Mouse (Mus musculus) CH12.LX (cell line): ENCODE measurements at regions not wholly inside any gene's neighbourhood (a gene's known extent, or its start where the extent isn't known, plus 50 kb on each side); places are given as distances from the start of the nearest gene placed in this dataset.

ENCODE experiments used
- DNase-seq: peaks from one replicate; pipeline ENCODE4 v3.0.0-alpha.2; 2013; ENCODE audit errors: extremely low read depth
- H3K27ac ChIP-seq: 2 replicates; pipeline ENCODE4 v1.5.1; 2012; ENCODE audit warnings: low read depth, mild to moderate bottlenecking, control low read depth, moderate library complexity; ENCODE audit not compliant: insufficient read depth
- H3K27me3 ChIP-seq: replicated peaks from 2 replicates; pipeline ENCODE3; 2012; ENCODE audit warnings: inconsistent platforms
- H3K36me3 ChIP-seq, 2 experiments: replicated peaks in 1 of 2; 2 replicates each; pipeline versions ENCODE3 to v1.6.1; 2012; ENCODE audit warnings: inconsistent platforms in 1 of 2, low read length in 1 of 2, mild to moderate bottlenecking in 1 of 2, mixed read lengths in 1 of 2, moderate library complexity in 1 of 2; ENCODE audit not compliant: control insufficient read depth in 1 of 2, insufficient read depth in 1 of 2
- H3K4me1 ChIP-seq, 2 experiments: 2 replicates each; pipeline ENCODE4 v1.6.1; 2012; ENCODE audit warnings: inconsistent platforms in 1 of 2, moderate library complexity in 1 of 2; ENCODE audit not compliant: insufficient read depth in 2 of 2, control insufficient read depth in 1 of 2
- H3K4me2 ChIP-seq: 2 replicates; pipeline ENCODE4 v1.6.1; 2012; ENCODE audit warnings: low read depth, mild to moderate bottlenecking, control low read depth; ENCODE audit not compliant: poor library complexity, insufficient read depth, severe bottlenecking
- H3K4me3 ChIP-seq, 3 experiments: fragments of 150-350 bp in 1 of 3; sonication (generic) in 1 of 3; replicated peaks in 1 of 3; 2 replicates each; pipeline versions ENCODE3 to v1.5.1; 2011 to 2012; ENCODE audit warnings: low read depth in 2 of 3, low read length in 2 of 3, mild to moderate bottlenecking in 2 of 3, moderate library complexity in 2 of 3, control low read depth in 1 of 3, improper control_type of control experiment in 1 of 3, inconsistent platforms in 1 of 3, mixed read lengths in 1 of 3; ENCODE audit not compliant: poor library complexity in 1 of 3
- H3K79me2 ChIP-seq: replicated peaks from 2 replicates; pipeline ENCODE4 v1.6.1; 2012; ENCODE audit warnings: mild to moderate bottlenecking, moderate library complexity; ENCODE audit not compliant: control insufficient read depth, poor library complexity, insufficient read depth, severe bottlenecking; ENCODE audit errors: extremely low read depth
- H3K9ac ChIP-seq: 2 replicates; pipeline ENCODE4 v1.6.1; 2012; ENCODE audit warnings: low read depth, mild to moderate bottlenecking, control low read depth, moderate library complexity; ENCODE audit not compliant: insufficient read depth
- H3K9me3 ChIP-seq: replicated peaks from 2 replicates; pipeline ENCODE3; 2012; ENCODE audit warnings: low read length, inconsistent platforms, mixed read lengths
- BHLHE40 ChIP-seq: IDR thresholded peaks from 2 replicates; pipeline ENCODE4 v1.6.1; 2011; ENCODE audit warnings: mild to moderate bottlenecking, low read depth, low read length, improper control_type of control experiment
- CHD1 ChIP-seq: IDR thresholded peaks from 2 replicates; pipeline ENCODE4 v1.6.1; 2012; ENCODE audit warnings: low read depth, low read length, improper control_type of control experiment, inconsistent platforms
- CHD2 ChIP-seq: IDR thresholded peaks from 2 replicates; pipeline ENCODE4 v1.6.1; 2011; ENCODE audit warnings: low read length, improper control_type of control experiment
- E2F4 ChIP-seq: IDR thresholded peaks from 2 replicates; pipeline ENCODE4 v1.6.1; 2011; ENCODE audit warnings: low read depth, low read length, improper control_type of control experiment; ENCODE audit not compliant: insufficient replicate concordance
- ELF1 ChIP-seq: IDR thresholded peaks from 2 replicates; pipeline ENCODE4 v1.6.1; 2014; ENCODE audit warnings: low read depth, mild to moderate bottlenecking, inconsistent platforms, low read length, improper control_type of control experiment
- ETS1 ChIP-seq: conservative IDR thresholded peaks from 2 replicates; pipeline ENCODE4 v1.6.1; 2012; ENCODE audit warnings: low read depth, mild to moderate bottlenecking, inconsistent platforms, low read length, improper control_type of control experiment, moderate library complexity
- GABPA ChIP-seq: IDR thresholded peaks from 2 replicates; pipeline ENCODE4 v1.6.1; 2012; ENCODE audit warnings: low read depth, low read length, improper control_type of control experiment, inconsistent platforms; ENCODE audit not compliant: insufficient replicate concordance
- HCFC1 ChIP-seq: IDR thresholded peaks from 2 replicates; pipeline ENCODE4 v1.6.1; 2012; ENCODE audit warnings: low read depth, mild to moderate bottlenecking, inconsistent platforms, low read length, improper control_type of control experiment
- IRF4 ChIP-seq: IDR thresholded peaks from 2 replicates; pipeline ENCODE4 v1.6.1; 2014; ENCODE audit warnings: low read depth, mild to moderate bottlenecking, inconsistent platforms, low read length, improper control_type of control experiment
- JUN ChIP-seq: IDR thresholded peaks from 2 replicates; pipeline ENCODE4 v1.6.1; 2011; ENCODE audit warnings: low read depth, mild to moderate bottlenecking, low read length, improper control_type of control experiment, moderate library complexity; ENCODE audit not compliant: insufficient read depth
- JUND ChIP-seq: conservative IDR thresholded peaks from 2 replicates; pipeline ENCODE4 v1.6.1; 2011; ENCODE audit warnings: low read depth, low read length, improper control_type of control experiment
- KAT2A ChIP-seq: IDR thresholded peaks from 2 replicates; pipeline ENCODE4 v1.6.1; 2012; ENCODE audit warnings: low read length, improper control_type of control experiment, inconsistent platforms; ENCODE audit not compliant: insufficient replicate concordance
- MAFK ChIP-seq: IDR thresholded peaks from 2 replicates; pipeline ENCODE4 v1.6.1; 2011; ENCODE audit warnings: low read length, improper control_type of control experiment; ENCODE audit not compliant: insufficient replicate concordance
- MAX ChIP-seq: IDR thresholded peaks from 2 replicates; pipeline ENCODE4 v1.6.1; 2011; ENCODE audit warnings: low read length, improper control_type of control experiment
- MXI1 ChIP-seq: IDR thresholded peaks from 2 replicates; pipeline ENCODE4 v1.6.1; 2011; ENCODE audit warnings: mild to moderate bottlenecking, low read depth, low read length, improper control_type of control experiment
- PAX5 ChIP-seq: IDR thresholded peaks from 2 replicates; pipeline ENCODE4 v1.6.1; 2012; ENCODE audit warnings: low read length, inconsistent platforms, mixed read lengths
- POLR2A ChIP-seq: IDR thresholded peaks from 2 replicates; pipeline ENCODE4 v1.6.1; 2011; ENCODE audit warnings: low read depth, mild to moderate bottlenecking, improper control_type of control experiment, low read length
- POLR2AphosphoS2 ChIP-seq: IDR thresholded peaks from 2 replicates; pipeline ENCODE4 v1.6.1; 2011; ENCODE audit warnings: low read depth, low read length, improper control_type of control experiment
- RCOR1 ChIP-seq: conservative IDR thresholded peaks from 2 replicates; pipeline ENCODE4 v1.6.1; 2012; ENCODE audit warnings: low read depth, mild to moderate bottlenecking, inconsistent platforms, low read length, improper control_type of control experiment
- SIN3A ChIP-seq: IDR thresholded peaks from 2 replicates; pipeline ENCODE4 v1.6.1; 2012; ENCODE audit warnings: low read length, improper control_type of control experiment, inconsistent platforms
- TBP ChIP-seq: conservative IDR thresholded peaks from 2 replicates; pipeline ENCODE4 v1.6.1; 2011; ENCODE audit warnings: low read depth, low read length, improper control_type of control experiment
- UBTF ChIP-seq: IDR thresholded peaks from 2 replicates; pipeline ENCODE4 v1.6.1; 2012; ENCODE audit warnings: low read depth, mild to moderate bottlenecking, inconsistent platforms, low read length, improper control_type of control experiment, moderate library complexity
- USF1 ChIP-seq: IDR thresholded peaks from 2 replicates; pipeline ENCODE4 v1.6.1; 2014; ENCODE audit warnings: low read depth, mild to moderate bottlenecking, inconsistent platforms, low read length, improper control_type of control experiment
- ZKSCAN1 ChIP-seq: IDR thresholded peaks from 2 replicates; pipeline ENCODE4 v1.6.1; 2012; ENCODE audit warnings: low read depth, inconsistent platforms, low read length, improper control_type of control experiment, borderline replicate concordance
- ZMIZ1 ChIP-seq: IDR thresholded peaks from 2 replicates; pipeline ENCODE4 v1.6.1; 2012; ENCODE audit warnings: low read depth, mild to moderate bottlenecking, inconsistent platforms, low read length, improper control_type of control experiment
- ZNF384 ChIP-seq: IDR thresholded peaks from 2 replicates; pipeline ENCODE4 v1.6.1; 2012; ENCODE audit warnings: low read depth, low read length, improper control_type of control experiment, inconsistent platforms
- dilution Hi-C: fragments of 300-500 bp; cut with MboI; formaldehyde crosslinking; loops from 2 replicates; pipeline ENCODE4 v1.14.3; 2020; ENCODE audit warnings: low sequenced_read_pairs; ENCODE audit not compliant: extremely low pct_unique_long_range_greater_than_20kb, extremely low pct_ligation_motif_present
- in situ Hi-C: fragments of 300-500 bp; cut with MboI; formaldehyde crosslinking; loops from 3 replicates; pipeline ENCODE4 v1.14.3; 2019; ENCODE audit warnings: low sequenced_read_pairs, low pct_ligation_motif_present, low pct_unique_long_range_greater_than_20kb, mixed read lengths

GRCm38 (mm10) chr10:70750356-70751145 is 94.8 kb upstream of the Phyhipl start:
- H3K36me3 ChIP-seq, result no peaks in the 10 kb centered on the region
- in situ Hi-C loops, result no loop called here
- peaks cover 73% of the 10 kb centered on the region for H3K9me3 ChIP-seq
- H3K4me2 ChIP-seq, result no peak overlapping the region
- TF ChIP-seq ZMIZ1, result no peak
- no peak for TF ChIP-seq HCFC1
- TF ChIP-seq POLR2AphosphoS2, result no peak
- no peak for TF ChIP-seq ZNF384
- TF ChIP-seq KAT2A, result no peak
- no peak for TF ChIP-seq CHD1
- no peak for TF ChIP-seq MAX
- TF ChIP-seq JUND, result no peak
- TF ChIP-seq TBP, result no peak
- no peak for TF ChIP-seq MAFK
- TF ChIP-seq ETS1, result no peak
- TF ChIP-seq CHD2, result no peak
- no peak for TF ChIP-seq PAX5
- no peak for TF ChIP-seq JUN
- TF ChIP-seq USF1, result no peak
- TF ChIP-seq, all 38 proteins: peak for 0
- Histone ChIP-seq H3K4me3 (no peak overlapping the region), H3K27ac (no peak overlapping the region), H3K4me1 (no peaks in the 10 kb centered on the region), H3K27me3 (no peaks in the 10 kb centered on the region), H3K9ac (no peak overlapping the region), H3K79me2 (no peaks in the 10 kb centered on the region)
- dilution Hi-C loops, result no loop called here
- no peak for DNase-seq

DNA sequence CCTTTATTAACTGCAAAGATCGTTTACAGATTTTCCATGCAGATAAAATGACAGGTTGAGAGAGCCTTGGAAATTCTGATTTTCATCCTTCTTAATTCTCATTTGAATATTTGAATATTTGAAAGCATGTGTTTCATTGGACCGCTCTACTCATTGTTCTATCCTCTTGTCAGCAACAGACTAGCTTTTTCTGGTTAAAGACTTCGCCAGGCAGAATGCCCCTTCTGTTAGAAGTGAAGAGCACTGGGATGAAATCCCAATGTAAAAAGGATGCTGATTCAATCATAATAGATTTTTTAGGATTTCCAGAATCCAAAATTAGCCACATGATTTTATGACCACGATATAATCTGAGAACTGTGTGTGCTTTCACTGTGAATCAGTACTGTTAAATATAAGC is 90.8 kb upstream of the Phyhipl start:
- Histone ChIP-seq H3K4me2 (no peak overlapping the region), H3K36me3 (no peaks in the 10 kb centered on the region), H3K79me2 (no peaks in the 10 kb centered on the region), H3K9ac (no peak overlapping the region), H3K4me3 (no peak overlapping the region), H3K9me3 (peaks cover 67% of the 10 kb centered on the region)
- no peak for DNase-seq
- dilution Hi-C loops (no loop called here), in situ Hi-C loops (no loop called here)
- TF ChIP-seq IRF4 (no peak), BHLHE40 (no peak), UBTF (no peak), MAFK (no peak), RCOR1 (no peak), POLR2A (no peak), MAX (no peak), SIN3A (no peak), GABPA (no peak), ZKSCAN1 (no peak), ELF1 (no peak), MXI1 (no peak), CHD1 (no peak), E2F4 (no peak)
- TF ChIP-seq, all 38 proteins: peak for 0
- Histone ChIP-seq H3K4me1 (no peaks in the 10 kb centered on the region), H3K27ac (no peak overlapping the region), H3K27me3 (no peaks in the 10 kb centered on the region)
